Mouse (Mus musculus) mammary gland, adult 2 months (tissue): ENCODE data around the gene St6gal2. TPM values are rescaled to one million over a fixed set of nuclear protein-coding genes. Genes with fewer than 3 reads are reported as not detected.

ENCODE experiments used
- polyA plus RNA-seq: library from polyadenylated mRNA; depleted of rRNA; stranded (reverse); fragments of >200 nt; gene quantifications from 2 replicates; pipeline ENCODE4 v1.2.3, GENCODE M21; 2012; ENCODE audit warnings: low replicate concordance; rRNA removed

Gene St6gal2
- not detected in 2 replicates for polyA plus RNA-seq

GRCm38 (mm10) chr17:55445250-55446184 is at the start of gene St6gal2:
St6gal2 (plus strand) TSS chr17:55445382.

Other genes with a start within 250 kb of the St6gal2 start
- not detected in 2 replicates for gene Vmn2r118, start 179.8 kb downstream of the St6gal2 start, polyA plus RNA-seq